Mouse (Mus musculus): Measurements from ENCODE around the gene Cracr2a. TPM values are rescaled to one million over a fixed set of nuclear protein-coding genes. Genes with fewer than 3 reads are reported as not detected.
"Not testable (repeated sequence)": the region's sequence is repeated elsewhere in the genome, so short reads cannot be mapped to it uniquely, and the experiment has no call there.

Gene Cracr2a
- 1 to 10 TPM; 1.4 to 2.0 TPM for total RNA-seq (2021)
- long read RNA-seq, experiment 1, partial matches to known transcripts: 1 of 1 reads
- long read RNA-seq, experiment 1, other reads (novel, unspliced or antisense): 0 of 1 reads
- long read RNA-seq, experiment 2, partial matches to known transcripts: 1 of 1 reads
- long read RNA-seq, experiment 2, other reads (novel, unspliced or antisense): 0 of 1 reads

- DNase-seq (ENCODE audit: low spot score in 2 of 2): peak; percentile 74 to 85
These were observed at the start of gene Cracr2a for GRCm38 (mm10) chr6:127561231-127562020. Gene Cracr2a, plus strand, starts transcription at chr6:127561338.

DNA sequence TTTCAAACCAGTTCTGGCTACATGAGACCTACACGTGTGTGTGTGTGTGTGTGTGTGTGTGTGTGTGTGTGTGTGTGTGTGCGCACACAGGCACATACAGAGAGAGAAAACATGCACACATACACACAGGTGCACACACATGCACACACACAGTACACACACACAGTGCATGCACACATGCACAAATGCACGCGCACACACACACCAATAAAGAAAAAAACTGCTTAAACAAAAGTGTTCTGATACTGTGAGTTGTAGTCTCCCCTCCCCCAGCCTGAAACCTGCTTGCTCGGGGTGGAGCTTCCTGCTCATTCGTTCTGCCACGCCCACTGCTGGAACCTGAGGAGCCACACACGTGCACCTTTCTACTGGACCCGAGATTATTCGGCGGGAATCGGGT, 47.4 kb upstream of the Cracr2a start:
- DNase-seq (ENCODE audit: low spot score in 2 of 2): not testable (repeated sequence)

- DNase-seq (ENCODE audit: low spot score in 2 of 2): no peak
These were observed 40.0 kb upstream of the Cracr2a start for GRCm38 (mm10) chr6:127521176-127521575.

DNA sequence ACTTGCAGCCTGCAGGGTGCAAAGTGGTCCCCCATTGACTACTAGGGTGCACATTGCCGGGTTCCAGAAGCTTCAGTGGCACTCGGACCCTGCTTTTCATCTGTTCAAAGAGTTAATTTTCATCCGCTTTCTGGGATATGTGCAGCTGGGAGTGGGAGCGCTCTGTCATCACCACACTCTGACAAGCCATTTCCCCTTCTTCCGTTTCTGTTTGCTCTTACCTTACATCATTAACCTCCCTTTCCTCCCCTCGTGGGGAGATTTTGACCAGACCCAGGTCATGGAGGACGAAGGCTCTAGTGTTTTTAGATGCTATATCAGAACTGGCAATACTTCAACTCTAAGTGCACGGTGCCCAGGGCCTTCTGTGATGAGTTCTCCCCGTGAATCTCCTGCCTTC, 38.8 kb upstream of the Cracr2a start:
- no peak for DNase-seq (ENCODE audit: low spot score in 2 of 2)

- DNase-seq (ENCODE audit: low spot score in 2 of 2): peak; percentile 25 to 52
These were observed 36.7 kb upstream of the Cracr2a start for GRCm38 (mm10) chr6:127524442-127524841.

DNA sequence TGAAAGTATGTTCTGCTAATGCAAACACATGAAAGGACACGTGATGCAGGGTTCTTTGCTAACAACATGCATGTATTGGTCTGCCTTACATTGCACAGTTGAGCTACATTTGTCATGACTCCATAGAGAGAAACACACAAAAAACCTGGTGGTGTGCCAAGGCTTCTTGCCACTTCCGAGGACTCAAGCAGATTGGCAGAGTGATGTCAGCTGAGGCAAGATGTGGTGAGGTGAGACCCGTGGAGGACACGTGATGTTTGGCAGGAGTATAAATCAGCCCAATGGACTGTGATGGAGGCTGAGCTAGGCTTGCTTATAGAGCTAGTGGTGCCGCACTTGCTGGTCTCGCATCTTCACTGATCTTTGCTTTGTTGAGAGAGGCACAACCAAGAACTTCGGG, 32.5 kb upstream of the Cracr2a start:
- no peak for DNase-seq (ENCODE audit: low spot score in 2 of 2)

- peak; percentile 22 to 66 for DNase-seq (ENCODE audit: low spot score in 2 of 2)
These were observed 31.7 kb upstream of the Cracr2a start for GRCm38 (mm10) chr6:127529451-127529850.

DNA sequence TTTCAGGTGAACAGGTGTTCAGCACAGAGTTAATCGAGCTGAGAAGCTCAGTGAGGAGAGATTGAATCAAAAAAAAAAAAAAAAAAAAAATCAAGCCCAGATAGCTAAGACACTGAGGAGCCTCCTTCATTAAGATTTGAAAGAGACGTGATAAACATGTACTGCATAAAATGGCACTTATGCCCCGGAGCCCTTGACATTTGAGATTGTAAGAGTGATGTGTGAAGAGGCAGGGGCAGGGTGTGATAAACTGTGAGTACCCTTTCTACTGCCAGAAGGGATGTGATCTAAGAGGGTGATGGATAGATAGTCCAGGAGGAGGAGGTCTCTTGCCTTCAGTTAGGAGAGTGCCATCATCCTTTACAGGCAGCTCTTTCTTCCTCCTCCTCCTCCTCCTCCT, 30.9 kb upstream of the Cracr2a start:
- DNase-seq (ENCODE audit: low spot score in 2 of 2): no peak

GRCm38 (mm10) chr6:127531412-127532205, 29.5 kb upstream of the Cracr2a start:
- DNase-seq (ENCODE audit: low spot score in 2 of 2): no peak

DNA sequence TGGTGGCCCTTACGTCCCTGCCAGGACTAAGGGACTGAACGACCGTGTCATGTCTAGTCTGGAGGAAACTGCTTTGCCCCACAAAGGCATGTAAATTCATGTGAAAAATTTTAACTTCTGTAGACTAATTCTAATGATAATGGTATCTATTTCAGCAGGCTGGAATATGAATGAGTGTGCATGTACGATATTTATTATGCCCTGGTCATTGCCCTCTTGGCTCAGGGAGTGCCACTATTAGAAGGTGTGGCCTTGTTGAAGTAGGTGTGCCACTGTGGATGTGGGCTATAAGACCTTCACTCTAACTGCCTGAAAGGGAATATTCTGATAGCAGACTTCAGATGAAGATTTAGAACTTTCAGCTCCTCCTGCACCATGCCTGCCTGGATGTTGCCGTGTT, 28.8 kb upstream of the Cracr2a start:
- DNase-seq (ENCODE audit: low spot score in 2 of 2): no peak

DNA sequence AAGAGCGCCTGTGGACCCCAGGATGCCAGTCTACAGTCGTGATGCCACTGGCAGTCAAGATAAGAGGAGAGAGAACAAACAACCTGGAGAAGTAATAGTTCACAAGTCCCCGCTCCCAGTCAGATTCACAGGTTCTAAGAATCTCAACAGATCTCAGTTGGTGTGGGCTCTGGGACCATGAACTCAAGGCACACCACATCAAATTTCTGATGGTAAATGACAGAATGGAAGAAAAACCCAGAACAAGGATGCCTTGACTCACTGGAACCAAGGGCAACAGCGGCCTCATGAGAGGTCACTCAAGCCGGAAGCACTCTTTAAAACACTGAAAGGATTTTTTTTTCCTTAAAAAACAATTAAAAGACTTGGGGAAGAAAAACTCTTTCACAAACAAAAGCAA, 27.4 kb upstream of the Cracr2a start:
- no peak for DNase-seq (ENCODE audit: low spot score in 2 of 2)

GRCm38 (mm10) chr6:127537035-127537434, 24.1 kb upstream of the Cracr2a start:
- no peak for DNase-seq (ENCODE audit: low spot score in 2 of 2)

- DNase-seq (ENCODE audit: low spot score in 2 of 2): no peak
These were observed 23.0 kb upstream of the Cracr2a start for GRCm38 (mm10) chr6:127538118-127538517.

DNA sequence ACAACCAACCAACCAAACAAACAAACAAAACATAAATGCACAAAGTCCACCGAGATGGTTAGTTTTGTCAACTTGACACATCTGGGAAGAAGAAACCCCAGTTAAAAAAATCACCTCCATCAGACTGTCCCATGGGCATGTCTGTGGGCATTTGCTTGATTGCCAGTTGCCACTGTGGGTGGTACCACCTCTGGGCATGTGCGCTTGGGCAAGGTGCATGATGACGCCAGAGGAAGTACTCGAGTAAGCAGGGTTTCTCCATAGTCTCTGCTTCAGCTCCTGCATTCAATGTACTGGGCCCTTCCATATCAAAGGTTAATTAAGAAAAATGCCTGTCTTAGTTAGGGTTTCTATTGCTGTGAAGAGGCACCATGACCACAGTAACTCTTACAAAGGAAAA, 21.9 kb upstream of the Cracr2a start:
- DNase-seq (ENCODE audit: low spot score in 2 of 2): no peak

- DNase-seq (ENCODE audit: low spot score in 2 of 2): no peak
These were observed 21.5 kb upstream of the Cracr2a start for GRCm38 (mm10) chr6:127539659-127540058.

DNA sequence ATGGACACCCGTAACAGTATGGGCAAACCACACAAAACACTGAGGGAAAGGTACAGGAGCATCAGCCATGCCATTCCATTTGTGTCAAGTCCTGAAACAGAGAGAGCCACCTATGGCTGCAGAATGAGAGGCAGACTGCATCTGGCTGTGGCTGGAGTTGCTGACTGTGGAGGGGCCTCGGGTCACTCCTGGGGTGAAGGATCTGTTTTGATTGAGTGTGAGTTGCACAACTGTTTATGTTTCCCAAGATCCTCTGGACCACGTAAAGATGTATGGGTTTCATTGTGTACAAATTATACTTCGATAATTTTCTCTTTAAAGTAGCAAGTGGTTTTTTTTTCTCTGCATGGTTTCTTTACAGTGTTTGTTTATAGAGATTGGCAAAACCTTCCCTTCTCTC, 20.6 kb upstream of the Cracr2a start:
- no peak for DNase-seq (ENCODE audit: low spot score in 2 of 2)

DNA sequence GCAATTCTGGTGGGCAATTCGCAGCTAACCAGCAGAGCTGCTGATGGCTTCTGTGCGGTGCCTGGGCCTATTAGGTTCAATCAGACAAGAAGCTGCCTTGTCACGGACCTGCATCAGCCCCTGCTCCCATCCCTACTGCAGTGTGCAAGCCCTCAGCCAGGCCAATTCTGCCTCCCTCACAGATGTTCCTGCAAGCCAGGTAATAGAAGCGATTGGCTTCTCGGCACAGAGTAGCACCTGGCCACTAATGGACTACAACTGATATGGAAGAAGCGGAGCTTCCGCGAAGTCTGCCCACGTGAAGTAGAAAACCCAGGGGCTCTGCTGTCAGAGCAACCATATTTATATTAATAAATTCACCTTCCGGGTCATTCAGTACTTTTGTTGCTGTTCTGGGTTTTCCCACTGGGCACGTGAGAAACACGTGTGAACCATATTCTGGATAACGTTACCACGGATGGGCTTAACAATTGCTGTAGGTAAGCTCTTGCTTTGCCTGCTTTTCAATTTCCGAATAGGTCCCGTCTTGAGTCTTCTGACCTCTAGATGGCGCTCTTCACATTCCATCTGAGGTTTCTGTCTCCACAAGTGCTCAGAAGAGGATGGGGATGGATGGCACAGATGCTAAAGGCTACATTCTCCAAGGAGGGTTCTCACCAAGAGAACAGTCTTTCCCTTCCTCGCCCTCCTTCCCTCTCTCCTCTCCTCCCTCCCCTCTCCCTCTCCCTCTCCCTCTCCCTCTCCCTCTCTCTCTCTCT, 19.3 kb upstream of the Cracr2a start:
- peak in 1 of 2 experiments; percentile 28 for DNase-seq (ENCODE audit: low spot score in 2 of 2)

DNA sequence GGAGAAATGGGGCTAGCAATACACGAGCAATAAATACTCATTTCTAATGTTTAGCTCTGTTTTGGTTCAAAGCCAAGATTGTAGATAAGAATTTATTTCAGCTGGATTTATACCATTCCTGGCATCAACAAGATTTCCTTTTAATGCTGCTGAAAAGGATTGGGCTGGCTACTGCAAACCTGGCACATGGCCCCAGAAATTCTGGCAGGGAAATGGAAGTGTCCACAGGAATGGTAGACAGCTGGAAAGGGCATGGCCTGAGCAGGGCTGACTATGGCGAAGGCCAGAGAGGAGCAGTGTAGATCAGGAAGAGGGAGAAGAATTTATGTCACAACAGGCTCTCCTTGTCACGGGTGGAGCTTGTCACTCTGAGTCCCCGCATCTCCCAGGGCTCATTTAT, 14.5 kb upstream of the Cracr2a start:
- DNase-seq (ENCODE audit: low spot score in 2 of 2): peak in 1 of 2 experiments; percentile 68

GRCm38 (mm10) chr6:127552940-127553339, 8.2 kb upstream of the Cracr2a start:
- no peak for DNase-seq (ENCODE audit: low spot score in 2 of 2)

DNA sequence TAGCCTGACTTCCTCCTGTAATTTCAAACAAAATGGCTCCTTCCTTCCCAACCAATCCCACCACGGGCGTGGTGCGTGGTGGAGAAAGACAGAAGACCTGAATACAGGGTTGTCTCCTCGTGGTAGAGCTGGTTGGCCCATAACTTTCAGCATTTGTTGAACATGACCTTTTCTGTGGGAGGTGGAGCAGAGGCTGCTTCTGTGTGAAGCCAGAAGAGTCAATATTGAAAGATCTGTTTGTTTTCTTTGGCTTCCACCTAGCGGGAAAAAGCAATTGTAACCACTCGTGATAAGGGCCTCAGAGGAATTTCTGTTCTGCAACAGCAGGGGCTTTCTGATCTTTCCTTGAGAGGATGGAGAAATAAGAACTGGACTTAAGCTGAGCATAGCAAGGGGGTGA, 5.6 kb upstream of the Cracr2a start:
- DNase-seq (ENCODE audit: low spot score in 2 of 2): no peak

GRCm38 (mm10) chr6:127560872-127561230, 287 bp upstream of the Cracr2a start:
- no peak for DNase-seq (ENCODE audit: low spot score in 2 of 2)

All from gastrocnemius, postnatal 4 days (tissue).